12 mouse cellular contexts compared by ENCODE assay signal in the genomic region with DNA sequence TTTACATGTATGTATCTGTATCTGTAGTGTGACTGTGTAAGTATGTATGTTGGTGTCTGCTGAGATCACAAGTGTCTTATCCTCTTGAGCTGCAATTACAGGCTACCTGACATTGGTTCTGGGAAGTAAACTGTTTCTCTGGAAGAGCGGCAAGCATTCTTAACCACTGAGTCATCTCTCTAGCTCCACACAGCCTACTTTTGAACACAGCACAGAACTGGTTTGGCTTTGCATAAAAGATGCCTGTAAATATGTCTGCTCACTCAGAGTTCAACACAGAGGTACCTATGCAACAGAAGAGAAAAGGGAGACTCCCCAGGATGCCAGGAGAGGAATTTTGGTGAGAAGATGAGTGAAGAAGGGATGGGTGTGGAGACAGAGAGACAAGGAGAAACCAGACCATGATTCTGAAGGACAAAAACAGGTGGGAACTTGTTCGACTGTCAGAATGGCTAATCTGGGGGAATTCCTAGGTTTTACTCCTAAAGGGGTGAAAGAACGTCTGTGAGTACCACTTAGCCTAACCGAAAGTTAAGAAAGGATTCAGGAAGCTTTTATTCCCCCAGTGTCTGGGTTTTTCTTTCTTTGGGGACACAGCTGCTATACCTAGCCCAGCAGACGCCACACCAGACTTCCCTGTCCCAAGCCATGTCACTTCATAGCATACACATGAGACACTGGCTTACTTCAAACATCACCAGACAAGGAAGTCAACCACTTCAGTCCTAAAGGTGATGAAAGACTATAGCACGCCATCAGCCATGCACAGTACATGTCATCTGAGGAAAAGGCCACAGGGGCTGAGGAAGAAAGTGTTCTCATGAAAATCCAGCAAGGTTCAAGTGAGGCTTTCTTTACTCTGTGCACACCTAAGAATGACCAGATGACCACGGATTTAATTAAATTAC.
DNase-seq lines count a peak whose midpoint lies in the region; ATAC-seq and TF ChIP-seq lines count a peak whose summit lies in the region.
"Had no signal": no experiment of that assay in that cellular context is flagged by ENCODE, and none has a peak within 500 bp of the region (broad histone marks: within the 10 kb centered on the region; RNA-seq: fewer than 3 reads in every experiment).

No protein-coding gene starts in this region.

- no peak for TF ChIP-seq CTCF in testis, adult 2 months (IDR thresholded peaks at IDR 0.05; ENCODE audit: control insufficient read depth, insufficient read depth, insufficient replicate concordance, low read depth, low read length)

- 0 out of 2 replicates have a peak overlapping the region, but pooled peaks have one; percentile 52 for H3K9ac ChIP-seq in heart, embryonic 13.5 days
- H3K9ac ChIP-seq in limb, embryonic 14.5 days (ENCODE audit: low read depth, low read length, severe bottlenecking) = no peak overlapping the region
- H3K9ac ChIP-seq: hindbrain, embryonic 14.5 days had no signal

- no peak for DNase-seq in heart, postnatal 10 days
- DNase-seq in testis, postnatal 14 days (ENCODE audit: low spot score) = no peak
- no peak for DNase-seq in limb, embryonic 14.5 days (ENCODE audit: low spot score)
- no peak for DNase-seq in adipocyte (ENCODE audit: low spot score)
- no peak for DNase-seq in spleen, adult 12 weeks (ENCODE audit: low spot score)
- DNase-seq in cerebellum, adult 9-10 months = no peak
- DNase-seq: cerebellum, postnatal 10 days; thymus, postnatal 36 days had no signal

- intact Hi-C loops in heart, postnatal 10 days (cut with DNase I) = no loop called here

- no peaks in the 10 kb centered on the region for H3K36me3 ChIP-seq in heart, embryonic 13.5 days
- H3K36me3 ChIP-seq in testis, adult 2 months (ENCODE audit: control insufficient read depth, insufficient read depth, low read length) = no peaks in the 10 kb centered on the region
- H3K36me3 ChIP-seq in limb, embryonic 14.5 days (ENCODE audit: control insufficient read depth, insufficient read depth, low read length) = no peaks in the 10 kb centered on the region

- H3K4me3 ChIP-seq in heart, embryonic 13.5 days = no peak overlapping the region
- H3K4me3 ChIP-seq in testis, adult 2 months (ENCODE audit: control insufficient read depth, low read depth, low read length) = no peak overlapping the region
- no peak overlapping the region for H3K4me3 ChIP-seq in limb, embryonic 14.5 days (replicated peaks; ENCODE audit: low read length)

- H3K9me3 ChIP-seq in heart, embryonic 13.5 days = no peaks in the 10 kb centered on the region
- no peaks in the 10 kb centered on the region for H3K9me3 ChIP-seq in limb, embryonic 14.5 days (ENCODE audit: control insufficient read depth, low read length)

- peak overlapping the region; percentile 12; the same call in 1 of the 2 replicates for H3K4me2 ChIP-seq in heart, embryonic 13.5 days
- H3K4me2 ChIP-seq in limb, embryonic 14.5 days (replicated peaks; ENCODE audit: low read depth, low read length, severe bottlenecking) = no peak overlapping the region
- H3K4me2 ChIP-seq: hindbrain, embryonic 14.5 days had no signal

- H3K27ac ChIP-seq in heart, embryonic 13.5 days (replicated peaks) = peak overlapping the region; percentile 91
- H3K27ac ChIP-seq in testis, adult 2 months (ENCODE audit: control insufficient read depth, insufficient read depth, low read depth, low read length) = peak overlapping the region; percentile 58
- H3K27ac ChIP-seq in limb, embryonic 14.5 days (replicated peaks; ENCODE audit: low read depth, low read length) = 0 out of 2 replicates have a peak overlapping the region, but pooled peaks have one; percentile 30
- H3K27ac ChIP-seq: hindbrain, embryonic 14.5 days; macrophage had no signal

- ATAC-seq in heart, embryonic 13.5 days (ENCODE audit: extremely low read depth, insufficient number of reproducible peaks, low FRiP score, low TSS enrichment) = no peak; the same call in 1 of the 2 replicates
- no peak for ATAC-seq in limb, embryonic 14.5 days (ENCODE audit: low FRiP score, low read depth)

- WGBS in heart, embryonic 13.5 days = 34% methylated on average over 7 of the region's 7 CpGs
- WGBS in limb, embryonic 14.5 days = 78% methylated on average over 7 of the region's 7 CpGs

- peaks cover 49% of the 10 kb centered on the region for H3K4me1 ChIP-seq in heart, embryonic 13.5 days
- H3K4me1 ChIP-seq in testis, adult 2 months (ENCODE audit: control insufficient read depth, insufficient read depth, low read length) = no peaks in the 10 kb centered on the region
- H3K4me1 ChIP-seq in limb, embryonic 14.5 days (ENCODE audit: control insufficient read depth, insufficient read depth, low read length) = peaks cover 6% of the 10 kb centered on the region; the same call in 1 of the 2 replicates

- H3K27me3 ChIP-seq in heart, embryonic 13.5 days (replicated peaks) = no peaks in the 10 kb centered on the region
- no peaks in the 10 kb centered on the region for H3K27me3 ChIP-seq in testis, adult 2 months (ENCODE audit: control insufficient read depth, insufficient read depth, low read length)
- no peaks in the 10 kb centered on the region for H3K27me3 ChIP-seq in limb, embryonic 14.5 days (ENCODE audit: control insufficient read depth, insufficient read depth, low read length)

- no peak for TF ChIP-seq POLR2A in testis, adult 2 months (IDR thresholded peaks at IDR 0.05; ENCODE audit: control insufficient read depth, low read depth, low read length)
- TF ChIP-seq POLR2A in limb, embryonic 14.5 days (IDR thresholded peaks at IDR 0.05; ENCODE audit: borderline replicate concordance, extremely low read depth, insufficient read depth, insufficient read length) = no peak

Comparison
In these comparisons a context has a peak if more than half of its experiments do, and no peak if none do; other contexts are left out.
1. H3K27ac ChIP-seq: peak in every context shown above with its lines; median percentile 91 in heart, embryonic 13.5 days; 58 in testis, adult 2 months; 30 in limb, embryonic 14.5 days.